Mouse (Mus musculus) heart, embryonic 11.5 days (tissue): Measurements from ENCODE around the gene Pgap3. TPM values are rescaled to one million over a fixed set of nuclear protein-coding genes. Genes with fewer than 3 reads are reported as not detected.
A peak's percentile ranks its signal among the peaks of the same experiment; 100 is the strongest.
"Not testable (repeated sequence)": the region's sequence is repeated elsewhere in the genome, so short reads cannot be mapped to it uniquely, and the experiment has no call there.

ENCODE experiments used
- ATAC-seq: fragments of 200-750 bp; cut with Nextera tagmentation; replicated peaks from 2 replicates; pipeline ENCODE4 v1.8.0; 2017; ENCODE audit warnings: moderate library complexity; ENCODE audit not compliant: insufficient number of reproducible peaks, low FRiP score, low TSS enrichment
- H3K27ac ChIP-seq: fragments of 300-500 bp; sonication (generic); 2 replicates; pipeline ENCODE4 v1.5.1; 2014; ENCODE audit warnings: mild to moderate bottlenecking, low read depth, low read length
- H3K27me3 ChIP-seq: fragments of 300-500 bp; sonication (generic); 2 replicates; pipeline ENCODE4 v1.6.1; 2014; ENCODE audit warnings: mild to moderate bottlenecking, low read length, mixed read lengths; ENCODE audit not compliant: control insufficient read depth, insufficient read depth
- H3K36me3 ChIP-seq: fragments of 300-500 bp; sonication (generic); 2 replicates; pipeline ENCODE4 v1.6.1; 2014; ENCODE audit warnings: mild to moderate bottlenecking, low read length, moderate library complexity, mixed read lengths; ENCODE audit not compliant: control insufficient read depth, insufficient read depth
- H3K4me1 ChIP-seq: fragments of 300-500 bp; sonication (generic); 2 replicates; pipeline ENCODE4 v1.6.1; 2014; ENCODE audit warnings: low read length; ENCODE audit not compliant: control insufficient read depth, insufficient read depth
- H3K4me2 ChIP-seq: fragments of 300-500 bp; sonication (generic); 2 replicates; pipeline ENCODE4 v1.6.1; 2014; ENCODE audit warnings: mild to moderate bottlenecking, moderate library complexity
- H3K4me3 ChIP-seq: fragments of 300-500 bp; sonication (generic); 2 replicates; pipeline ENCODE4 v1.5.1; 2014; ENCODE audit warnings: low read depth, low read length
- H3K9ac ChIP-seq: fragments of 300-500 bp; sonication (generic); 2 replicates; pipeline ENCODE4 v1.6.1; 2014; ENCODE audit warnings: mild to moderate bottlenecking, low read depth, low read length, moderate library complexity
- H3K9me3 ChIP-seq: fragments of 300-500 bp; sonication (generic); replicated peaks from 2 replicates; pipeline ENCODE4 v1.6.1; 2016; ENCODE audit warnings: low read length; ENCODE audit not compliant: control insufficient read depth
- WGBS: fragments of 180-500 bp; shearing (Covaris S2); extraction: QIAGEN DNeasy Blood & Tissue Kit; methylation state at CpG from one replicate; pipeline ENCODE4 v1.1.7; 2014; ENCODE audit not compliant: insufficient replicate concordance; 5-methylcytosine and 5-hydroxymethylcytosine counted together
- polyA plus RNA-seq: library from polyadenylated mRNA; unstranded; fragments of >200 nt; fragmentation: Nextera tagmentation; extraction: Ambion mirVana; gene quantifications from 2 replicates; pipeline ENCODE4 v1.2.1, GENCODE M21; 2014

Gene Pgap3
- polyA plus RNA-seq, 1 experiment from 2014 or later = 10.6 TPM

DNA sequence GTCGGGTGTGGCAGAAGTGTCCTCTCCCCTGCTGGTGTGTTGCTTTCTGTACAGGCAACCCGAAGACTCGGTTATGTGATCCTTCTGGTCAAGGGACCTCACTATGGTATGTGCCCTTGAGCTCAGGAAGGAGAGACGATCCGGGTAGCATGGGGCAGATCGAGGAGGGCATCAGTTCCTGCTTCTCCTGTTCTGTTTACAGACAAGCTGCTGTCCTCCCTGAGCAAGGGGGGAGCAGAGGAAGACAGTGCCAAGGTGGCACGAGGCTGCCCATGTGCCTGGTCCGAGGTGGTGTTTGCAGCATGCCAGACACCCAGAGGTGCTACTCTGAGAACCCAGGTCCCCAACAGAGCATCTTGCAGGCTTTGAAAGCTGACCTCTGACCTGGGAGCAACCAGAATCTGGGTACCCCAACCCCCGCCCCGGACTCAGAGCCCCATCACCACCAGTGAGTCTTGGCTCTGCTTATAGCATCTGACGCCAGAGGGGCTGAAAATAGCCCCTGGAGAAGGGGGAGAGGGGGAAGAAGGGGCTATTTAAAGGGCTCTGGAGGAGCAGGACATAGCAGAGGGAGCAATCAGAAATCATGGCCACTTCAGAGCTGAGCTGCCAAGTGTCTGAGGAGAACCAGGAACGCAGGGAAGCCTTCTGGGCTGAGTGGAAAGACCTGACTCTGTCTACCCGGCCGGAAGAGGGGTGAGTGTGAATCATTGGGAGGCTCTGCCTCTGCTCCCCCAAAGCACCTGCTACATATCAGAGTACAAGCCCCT lies 16.8 kb downstream of the Pgap3 start, which contains the start of gene Tcap:
Tcap (plus strand) TSS at position 551 of the 770 bp plus-strand sequence.
- Histone ChIP-seq H3K4me3 (peak within 1 kb of the TSS; percentile 47), H3K9ac (peak within 1 kb of the TSS; percentile 80), H3K4me1 (peaks cover 40% of the 10 kb centered on the region), H3K27ac (peak within 1 kb of the TSS; percentile 92), H3K9me3 (no peaks in the 10 kb centered on the region), H3K4me2 (peak within 1 kb of the TSS; percentile 74), H3K27me3 (peaks cover 19% of the 10 kb centered on the region), H3K36me3 (peaks cover 3% of the 10 kb centered on the region; the same call in 1 of the 2 replicates)
- peak; percentile 24; the same call in 1 of the 2 replicates for ATAC-seq
- WGBS = 24% methylated on average over 14 of the region's 14 CpGs

DNA sequence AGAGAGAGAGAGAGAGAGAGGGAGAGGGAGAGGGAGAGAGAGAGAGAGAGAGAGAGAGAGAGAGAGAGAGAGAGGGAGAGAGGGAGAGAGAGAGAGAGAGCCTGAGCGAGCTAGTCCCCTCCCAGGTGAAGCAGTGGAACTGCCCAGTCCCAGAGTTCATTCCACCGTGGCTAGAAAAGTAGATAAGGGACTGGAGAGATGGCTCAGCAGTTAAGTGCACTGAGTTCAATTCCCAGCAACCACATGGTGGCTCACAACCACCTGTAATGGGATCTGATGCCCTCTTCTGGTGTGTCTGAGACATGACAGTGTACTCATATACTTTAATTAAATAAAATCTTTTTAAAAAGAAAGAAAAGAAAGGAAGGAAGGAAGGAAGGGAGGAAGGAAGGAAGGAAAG lies 17.9 kb downstream of the Pgap3 start:
- not testable (repeated sequence) for ATAC-seq, H3K9ac ChIP-seq, H3K27ac ChIP-seq, H3K9me3 ChIP-seq, H3K4me2 ChIP-seq, H3K36me3 ChIP-seq, H3K4me3 ChIP-seq
- Histone ChIP-seq H3K27me3 (peaks cover 10% of the 10 kb centered on the region), H3K4me1 (peaks cover 31% of the 10 kb centered on the region)
- 18% methylated on average over 2 of the region's 2 CpGs for WGBS

DNA sequence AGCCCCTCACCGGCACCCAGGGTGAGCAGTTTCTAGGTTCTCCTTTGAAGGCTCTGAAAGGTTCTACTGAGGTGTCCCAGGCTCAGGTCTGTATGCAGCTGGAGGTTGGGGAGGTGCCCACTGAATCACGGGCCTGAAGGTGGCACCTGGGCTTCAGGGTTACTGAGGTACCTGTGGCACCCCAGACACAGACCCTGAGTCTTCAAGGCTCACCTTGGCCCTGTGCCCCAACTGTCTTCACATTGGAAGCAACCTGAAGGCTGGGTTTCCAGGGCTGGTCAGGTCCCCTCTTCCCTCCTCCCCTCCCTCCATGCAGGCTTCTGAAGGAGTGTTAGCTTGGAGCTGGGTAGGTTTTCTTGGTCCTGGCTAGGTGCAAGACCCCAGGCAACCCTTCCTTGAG lies 18.6 kb downstream of the Pgap3 start:
- no peaks in the 10 kb centered on the region for H3K9me3 ChIP-seq
- ATAC-seq = no peak
- peaks cover 8% of the 10 kb centered on the region for H3K27me3 ChIP-seq
- H3K36me3 ChIP-seq = peaks cover 13% of the 10 kb centered on the region
- H3K4me2 ChIP-seq = no peak overlapping the region
- H3K4me1 ChIP-seq = peaks cover 38% of the 10 kb centered on the region
- H3K4me3 ChIP-seq = no peak overlapping the region
- 93% methylated on average over 2 of the region's 2 CpGs for WGBS
- H3K9ac ChIP-seq = no peak overlapping the region
- H3K27ac ChIP-seq = peak overlapping the region; percentile 10; the same call in 1 of the 2 replicates

DNA sequence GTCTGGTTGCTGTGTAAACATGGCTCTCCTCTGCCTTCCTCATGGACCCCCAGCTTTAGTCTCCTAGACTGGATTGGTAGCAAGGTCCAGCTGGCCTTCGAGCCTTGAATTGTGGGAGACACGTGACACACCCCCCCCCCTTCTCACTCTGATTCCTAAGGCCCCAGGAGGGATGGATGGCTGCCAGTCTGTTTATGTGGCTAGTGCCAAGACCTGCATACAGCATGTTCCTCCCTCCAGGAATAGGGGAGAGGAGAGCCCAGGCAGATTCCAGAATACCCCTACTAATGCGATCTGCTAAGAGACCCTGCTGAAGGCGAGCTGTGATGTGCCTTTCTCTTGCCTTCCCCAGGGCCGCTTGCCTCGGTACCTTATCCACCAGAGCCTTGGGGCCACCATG lies 20.2 kb downstream of the Pgap3 start:
- H3K27ac ChIP-seq = no peak overlapping the region
- 86% methylated on average over 6 of the region's 6 CpGs for WGBS
- H3K9ac ChIP-seq = no peak overlapping the region
- no peak overlapping the region for H3K4me2 ChIP-seq
- no peak for ATAC-seq
- H3K4me1 ChIP-seq = peaks cover 49% of the 10 kb centered on the region
- no peaks in the 10 kb centered on the region; the same call in 1 of the 2 replicates for H3K27me3 ChIP-seq
- no peak overlapping the region for H3K4me3 ChIP-seq
- H3K9me3 ChIP-seq = no peaks in the 10 kb centered on the region
- peaks cover 19% of the 10 kb centered on the region for H3K36me3 ChIP-seq

DNA sequence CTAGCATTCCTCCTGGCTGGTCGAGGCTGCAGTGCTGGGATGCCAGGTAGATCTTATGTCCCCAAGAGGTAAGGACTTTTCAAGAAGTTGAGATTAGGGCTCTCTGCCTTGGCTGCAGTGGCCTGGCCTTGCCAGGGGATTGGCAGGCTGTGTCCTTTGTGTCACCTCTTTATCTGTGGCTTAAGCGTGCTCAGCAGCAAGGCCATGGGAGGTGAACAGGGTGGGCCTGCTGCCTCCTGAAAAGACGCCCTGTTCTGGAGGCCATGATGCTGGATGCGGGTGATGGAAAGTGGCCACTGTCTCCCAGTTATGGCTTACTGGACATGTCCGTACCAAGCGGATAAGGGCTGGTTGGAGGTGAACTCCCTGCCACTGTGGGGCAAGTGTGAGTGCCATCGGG lies 20.9 kb downstream of the Pgap3 start:
- no peak overlapping the region for H3K4me2 ChIP-seq
- H3K4me3 ChIP-seq = no peak overlapping the region
- H3K4me1 ChIP-seq = peaks cover 49% of the 10 kb centered on the region
- peaks cover 19% of the 10 kb centered on the region for H3K36me3 ChIP-seq
- WGBS = 72% methylated on average over 7 of the region's 7 CpGs
- no peaks in the 10 kb centered on the region for H3K27me3 ChIP-seq
- H3K27ac ChIP-seq = 0 out of 2 replicates have a peak overlapping the region, but pooled peaks have one; percentile 37
- no peak for ATAC-seq
- H3K9ac ChIP-seq = 0 out of 2 replicates have a peak overlapping the region, but pooled peaks have one; percentile 16
- H3K9me3 ChIP-seq = no peaks in the 10 kb centered on the region

DNA sequence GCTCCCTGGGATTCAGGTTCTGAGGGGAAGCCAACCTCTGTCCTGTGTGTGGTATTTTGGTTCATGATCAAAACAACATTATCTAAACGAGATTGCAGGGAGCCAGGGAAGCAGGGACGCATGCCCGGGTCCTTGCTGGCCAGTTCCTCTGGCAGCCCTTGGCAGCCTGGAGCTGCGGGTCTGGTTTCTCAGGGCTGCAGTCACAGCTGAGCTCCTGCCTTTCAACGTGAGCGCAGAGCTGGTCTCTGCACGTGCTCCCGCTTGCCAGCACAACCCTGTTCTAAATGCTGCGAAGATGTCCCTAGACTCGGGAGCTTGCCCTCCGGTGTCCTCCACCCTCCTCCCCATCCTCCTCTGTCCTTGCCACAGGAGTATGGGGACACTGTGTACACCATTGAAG lies 22.5 kb downstream of the Pgap3 start:
- peaks cover 19% of the 10 kb centered on the region for H3K36me3 ChIP-seq

DNA sequence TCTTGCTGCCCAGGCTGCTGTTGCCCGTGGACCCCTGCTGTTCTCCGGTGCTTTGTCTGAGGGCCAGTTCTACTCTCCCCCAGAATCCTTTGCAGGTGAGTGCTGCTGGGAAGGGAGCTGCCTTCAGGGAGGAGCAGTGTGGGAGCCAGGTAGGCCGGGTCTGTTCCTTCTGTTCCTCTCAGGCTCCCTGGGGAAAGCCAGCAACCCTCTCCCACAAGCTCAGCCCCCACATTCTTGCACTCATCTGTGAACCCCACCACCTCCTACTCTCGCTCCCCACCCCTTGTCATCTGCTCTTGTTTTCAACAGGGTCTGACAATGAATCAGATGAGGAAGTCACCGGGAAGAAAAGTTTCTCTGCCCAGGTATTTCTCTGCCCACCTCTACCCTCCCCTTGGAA lies 23.5 kb downstream of the Pgap3 start:
- Histone ChIP-seq H3K4me3 (no peak overlapping the region), H3K4me1 (peaks cover 59% of the 10 kb centered on the region), H3K27ac (no peak overlapping the region), H3K27me3 (no peaks in the 10 kb centered on the region), H3K9me3 (no peaks in the 10 kb centered on the region), H3K4me2 (no peak overlapping the region), H3K36me3 (peaks cover 19% of the 10 kb centered on the region), H3K9ac (no peak overlapping the region)
- no peak for ATAC-seq
- WGBS = 57% methylated on average over 5 of the region's 5 CpGs

More for the DNA sequence above, 22.5 kb downstream of the Pgap3 start:
- Histone ChIP-seq H3K9me3 (no peaks in the 10 kb centered on the region), H3K27me3 (no peaks in the 10 kb centered on the region), H3K9ac (no peak overlapping the region), H3K4me2 (no peak overlapping the region), H3K27ac (no peak overlapping the region), H3K4me3 (no peak overlapping the region), H3K4me1 (peaks cover 51% of the 10 kb centered on the region)
- no peak for ATAC-seq
- WGBS = 67% methylated on average over 11 of the region's 11 CpGs

DNA sequence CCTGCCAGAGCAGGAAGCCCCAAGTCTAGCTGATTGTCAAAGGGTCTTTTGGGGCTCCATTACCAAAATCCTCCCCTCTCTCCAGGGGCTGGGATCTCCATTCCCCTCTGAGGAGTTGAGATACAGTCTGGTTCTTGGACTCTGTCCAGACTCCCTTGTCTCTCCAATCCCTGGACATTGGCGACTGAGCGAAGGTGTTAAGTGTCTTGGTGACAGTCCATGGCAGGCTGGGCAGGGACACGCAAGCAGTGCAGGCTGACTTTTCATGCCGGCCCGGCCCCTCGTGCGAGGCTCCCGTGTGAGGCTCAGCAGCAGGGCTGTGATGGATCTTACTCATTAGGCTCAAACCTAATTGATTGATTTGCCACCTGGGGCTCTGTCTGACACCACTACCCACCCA lies 26.0 kb downstream of the Pgap3 start:
- peaks cover 19% of the 10 kb centered on the region for H3K36me3 ChIP-seq
- WGBS = 44% methylated on average over 8 of the region's 8 CpGs
- peak overlapping the region; percentile 32 for H3K4me2 ChIP-seq
- 0 out of 2 replicates have a peak overlapping the region, but pooled peaks have one; percentile 3 for H3K9ac ChIP-seq
- 0 out of 2 replicates have a peak, but pooled peaks have one; percentile 21 for ATAC-seq
- no peak overlapping the region for H3K4me3 ChIP-seq
- H3K9me3 ChIP-seq = no peaks in the 10 kb centered on the region
- no peaks in the 10 kb centered on the region for H3K27me3 ChIP-seq
- peaks cover 74% of the 10 kb centered on the region for H3K4me1 ChIP-seq
- H3K27ac ChIP-seq = peak overlapping the region; percentile 80
